Mouse (Mus musculus): ENCODE measurements around the gene Bud31. TPM values are rescaled to one million over a fixed set of nuclear protein-coding genes. Genes with fewer than 3 reads are reported as not detected.

Bud31 gene
- 213 TPM for polyA plus RNA-seq (2017; shearing (Covaris generic))

DNA sequence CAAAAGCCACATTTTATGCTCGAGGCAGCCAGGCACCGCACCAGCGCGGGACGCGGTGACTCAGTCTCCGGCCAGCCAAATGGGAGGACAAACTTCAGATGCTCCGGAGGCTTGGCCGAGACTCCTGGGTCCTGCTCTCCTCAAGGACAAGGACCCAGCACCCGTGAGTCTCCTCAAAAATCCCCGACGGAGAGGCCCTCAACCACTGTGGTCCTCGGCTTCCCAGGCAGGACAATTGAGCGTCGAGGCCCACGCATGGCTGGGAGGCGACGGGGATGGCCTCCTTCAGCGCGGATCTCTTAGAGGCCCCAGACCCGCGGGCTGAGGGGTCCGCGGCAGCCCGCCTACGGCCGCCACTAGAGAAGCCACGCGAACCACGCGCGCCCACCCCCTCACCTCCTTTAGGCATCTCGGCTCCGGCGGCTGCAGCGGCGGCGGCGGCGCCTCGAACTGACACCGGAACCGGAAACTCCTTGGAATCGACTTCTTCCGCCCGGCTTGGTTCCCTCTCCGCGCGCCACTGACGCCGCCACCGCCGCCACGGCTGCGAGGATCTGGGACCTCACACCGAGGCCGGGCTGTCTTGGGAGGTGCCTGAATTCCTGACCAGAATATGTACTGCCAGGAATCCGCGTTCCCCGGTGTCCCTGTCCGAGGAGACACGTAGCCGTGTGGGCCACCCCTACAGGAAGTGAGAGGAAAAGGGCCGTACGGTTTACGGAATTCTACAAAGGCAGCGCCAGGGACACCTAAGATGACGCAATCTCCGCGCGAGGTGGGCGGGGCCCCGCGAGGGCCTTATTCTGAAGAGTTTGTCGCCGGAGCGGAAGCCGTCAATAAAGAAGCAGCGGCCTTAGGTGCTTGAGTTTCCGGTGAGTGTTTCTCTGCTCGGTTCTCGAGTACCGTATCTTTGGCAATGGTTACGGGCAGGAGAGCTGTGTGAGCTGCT is at the start of gene Bud31, which contains the start of gene Pdap1:
Gene Bud31, plus strand, starts transcription at position 792 of the 949 bp plus-strand sequence.
Gene Pdap1, minus strand, starts transcription at position 668 of the 949 bp plus-strand sequence.

DNA sequence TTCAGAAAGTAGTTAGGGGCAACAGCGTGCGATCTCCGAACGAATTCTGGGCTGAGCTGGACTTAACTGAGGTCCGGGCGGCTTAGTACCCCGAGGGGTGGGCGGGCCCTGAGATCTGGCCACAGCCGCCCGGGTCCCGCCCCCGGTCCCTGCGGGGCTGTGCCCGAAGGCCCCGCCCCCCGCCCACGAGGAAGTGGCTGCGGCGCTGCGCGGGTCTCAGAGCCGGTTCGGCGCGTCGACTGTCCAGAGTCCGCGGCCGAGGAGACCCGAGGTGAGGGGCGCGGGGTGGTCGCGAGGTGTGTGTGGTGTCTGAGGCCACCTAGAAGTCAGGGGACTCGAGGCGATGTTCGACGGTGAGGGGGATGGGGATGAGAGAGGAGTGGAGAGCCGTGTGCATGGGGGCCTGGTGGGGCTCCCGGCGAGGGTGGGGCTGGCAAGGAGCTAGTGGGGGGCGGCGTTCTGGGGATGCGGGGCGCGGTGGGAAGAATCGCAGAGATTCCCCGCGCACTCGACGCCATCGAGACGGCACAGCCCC is 26.0 kb upstream of the Bud31 start, which contains the start of gene Arpc1b:
Gene Arpc1b, plus strand, starts transcription at position 145 of the 535 bp plus-strand sequence.

DNA sequence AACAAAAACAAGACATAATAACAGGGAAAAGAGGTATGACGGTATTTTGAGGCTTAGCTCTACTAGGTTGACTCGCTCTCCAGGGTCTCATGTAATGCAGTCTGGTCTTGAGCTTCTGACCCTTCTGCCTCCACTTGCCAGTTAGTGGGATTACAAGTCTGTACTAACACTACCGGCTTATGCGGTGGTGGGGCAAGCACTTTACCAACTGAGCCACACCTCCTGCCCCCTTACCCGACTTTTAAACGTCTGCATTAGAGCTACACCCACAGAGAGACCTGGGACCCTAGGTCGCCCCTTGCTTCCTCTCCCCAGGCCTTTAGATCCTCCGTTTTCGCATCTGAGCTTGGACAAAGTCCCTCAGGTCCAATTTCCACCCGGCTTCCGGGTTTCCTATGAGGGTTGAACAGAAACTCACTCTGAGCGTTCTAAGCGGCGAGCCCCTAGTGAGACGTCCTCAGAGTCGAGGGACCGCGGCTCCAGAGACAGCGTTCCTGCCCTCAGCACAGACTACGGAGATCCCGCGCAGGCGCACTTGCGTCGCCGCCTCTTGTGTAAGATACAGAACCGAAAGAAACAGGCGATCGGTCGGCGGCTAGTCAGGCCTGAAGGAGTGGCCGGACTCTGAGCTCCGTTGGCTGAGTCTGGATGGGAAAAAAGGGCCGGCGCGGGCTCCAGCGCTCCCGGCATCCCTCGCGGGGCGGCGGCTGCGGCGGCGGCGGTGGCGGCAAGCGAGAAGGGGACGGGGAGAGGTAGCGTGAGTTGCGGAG is 26.6 kb downstream of the Bud31 start, which contains the start of the genes Ptcd1 and Cpsf4:
Gene Ptcd1, minus strand, starts transcription at position 573 of the 770 bp plus-strand sequence.
Gene Cpsf4, plus strand, starts transcription at position 678 of the 770 bp plus-strand sequence.

DNA sequence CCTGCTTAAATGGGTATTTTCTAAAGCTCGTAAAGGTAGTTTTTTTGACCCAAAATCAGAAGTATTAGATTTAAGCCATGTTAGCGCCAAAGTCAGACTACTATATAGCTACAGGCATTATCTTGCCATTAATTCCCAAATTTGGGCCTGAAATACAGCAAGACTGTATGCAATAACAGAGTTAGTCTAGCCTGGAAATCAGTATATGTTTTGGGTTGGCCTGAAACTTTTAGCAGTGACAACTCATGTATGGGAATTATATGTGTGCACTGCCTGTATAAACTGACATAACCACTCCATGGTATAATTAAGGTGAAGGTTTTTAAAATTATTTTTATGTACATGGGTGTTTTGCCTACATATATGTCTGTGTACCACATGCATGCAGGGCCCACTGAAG is 51.8 kb downstream of the Bud31 start, which contains the start of gene Atp5j2:
Gene Atp5j2, minus strand, starts transcription at position 101 of the 400 bp plus-strand sequence.

Other genes with a start within 250 kb of the Bud31 start
- 38.8 TPM for gene Smurf1, start 174.5 kb upstream of the Bud31 start, polyA plus RNA-seq (2017; shearing (Covaris generic))
- gene Gm4871, start 107.6 kb upstream of the Bud31 start, polyA plus RNA-seq (2017; shearing (Covaris generic)), result not detected
- not detected for gene 1700018F24Rik, start 97.4 kb upstream of the Bud31 start, polyA plus RNA-seq (2017; shearing (Covaris generic))
- 64.2 TPM for gene Arpc1a, start 56.5 kb upstream of the Bud31 start, polyA plus RNA-seq (2017; shearing (Covaris generic))
- gene Kpna7, start 56.3 kb upstream of the Bud31 start, polyA plus RNA-seq (2017; shearing (Covaris generic)), result 0.79 TPM
- gene Arpc1b, start 26.1 kb upstream of the Bud31 start, polyA plus RNA-seq (2017; shearing (Covaris generic)), result 1,265 TPM
- 33.9 TPM for gene Pdap1, start 124 bp upstream of the Bud31 start, polyA plus RNA-seq (2017; shearing (Covaris generic))
- gene Ptcd1, start 26.7 kb downstream of the Bud31 start, polyA plus RNA-seq (2017; shearing (Covaris generic)), result 15.7 TPM
- gene Cpsf4, start 26.9 kb downstream of the Bud31 start, polyA plus RNA-seq (2017; shearing (Covaris generic)), result 28.8 TPM
- 228 TPM for gene Atp5j2, start 51.7 kb downstream of the Bud31 start, polyA plus RNA-seq (2017; shearing (Covaris generic))
- 36.2 TPM for gene Zkscan14, start 61.5 kb downstream of the Bud31 start, polyA plus RNA-seq (2017; shearing (Covaris generic))
- 5.7 TPM for gene Zkscan5, start 64.2 kb downstream of the Bud31 start, polyA plus RNA-seq (2017; shearing (Covaris generic))
- gene Zfp655, start 91.4 kb downstream of the Bud31 start, polyA plus RNA-seq (2017; shearing (Covaris generic)), result 73.4 TPM
- gene Zscan25, start 140.1 kb downstream of the Bud31 start, polyA plus RNA-seq (2017; shearing (Covaris generic)), result 1.2 TPM
- gene Cyp3a57, start 204.9 kb downstream of the Bud31 start, polyA plus RNA-seq (2017; shearing (Covaris generic)), result not detected